Mouse (Mus musculus): Measurements from ENCODE around the gene H2al2a. TPM values are rescaled to one million over a fixed set of nuclear protein-coding genes. Genes with fewer than 3 reads are reported as not detected.

H2al2a gene
- not detected for total RNA-seq (2022)

DNA sequence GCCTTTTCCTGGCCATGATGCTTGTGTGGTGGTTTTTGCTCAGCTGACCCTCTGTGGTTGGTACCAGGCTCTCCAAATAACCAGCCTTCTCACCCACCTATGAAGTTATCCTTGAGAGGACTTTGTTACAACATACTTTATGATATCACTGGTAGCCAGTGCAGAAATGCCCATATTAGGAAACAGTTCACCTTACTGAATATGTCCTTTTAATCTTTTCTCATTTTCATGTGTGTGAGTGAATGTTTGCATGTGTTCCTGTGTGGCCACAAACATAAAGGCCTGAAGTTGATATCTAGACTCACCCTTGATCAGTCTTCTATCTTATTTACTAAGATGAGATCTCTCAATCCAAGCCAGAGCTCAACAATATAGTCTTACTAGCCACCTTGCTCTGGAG lies at the start of gene H2al2a:
Gene H2al2a, minus strand, starts transcription at position 101 of the 400 bp plus-strand sequence.
- no peak for DNase-seq (ENCODE audit: low spot score in 2 of 2)

DNA sequence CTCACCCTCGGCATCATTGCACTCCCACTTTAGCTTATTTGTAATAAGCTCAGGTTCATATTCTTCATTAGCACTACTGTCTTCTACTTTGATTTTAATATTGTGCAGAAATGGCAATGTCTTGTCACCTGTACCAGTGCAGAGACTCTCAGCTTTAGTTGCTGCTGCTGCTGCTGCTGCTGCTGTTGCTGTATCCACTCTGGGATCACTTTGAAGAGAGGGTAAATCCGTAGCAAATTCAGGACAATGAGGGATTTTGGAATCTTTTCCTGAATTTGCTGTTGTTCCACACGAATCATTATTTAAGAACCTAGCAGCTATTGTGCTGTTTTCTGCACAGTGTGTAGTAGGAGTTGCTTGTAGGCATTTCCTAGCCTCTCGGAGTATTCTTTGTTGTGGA lies 49.4 kb upstream of the H2al2a start:
- no peak for DNase-seq (ENCODE audit: low spot score in 2 of 2)

DNA sequence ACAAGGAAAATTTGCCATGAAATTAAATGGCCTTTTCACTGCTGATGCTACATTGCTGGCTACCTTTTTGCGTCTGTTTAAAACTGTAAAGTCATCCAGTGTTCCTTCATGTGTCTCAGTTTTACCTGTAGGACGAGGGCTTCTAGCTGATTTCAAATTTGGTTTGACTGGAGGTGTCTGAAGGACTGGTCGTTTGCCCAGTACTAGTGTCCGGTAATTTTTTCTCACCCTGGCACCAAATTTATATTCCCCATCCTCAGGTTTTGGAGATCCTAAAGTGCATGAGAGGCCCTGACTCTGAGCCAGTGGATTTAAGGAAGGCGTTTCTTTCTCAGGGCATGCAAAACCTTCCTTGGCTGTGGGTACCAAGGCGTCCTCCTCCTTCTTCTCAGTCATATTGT lies 49.0 kb upstream of the H2al2a start:
- no peak for DNase-seq (ENCODE audit: low spot score in 2 of 2)

DNA sequence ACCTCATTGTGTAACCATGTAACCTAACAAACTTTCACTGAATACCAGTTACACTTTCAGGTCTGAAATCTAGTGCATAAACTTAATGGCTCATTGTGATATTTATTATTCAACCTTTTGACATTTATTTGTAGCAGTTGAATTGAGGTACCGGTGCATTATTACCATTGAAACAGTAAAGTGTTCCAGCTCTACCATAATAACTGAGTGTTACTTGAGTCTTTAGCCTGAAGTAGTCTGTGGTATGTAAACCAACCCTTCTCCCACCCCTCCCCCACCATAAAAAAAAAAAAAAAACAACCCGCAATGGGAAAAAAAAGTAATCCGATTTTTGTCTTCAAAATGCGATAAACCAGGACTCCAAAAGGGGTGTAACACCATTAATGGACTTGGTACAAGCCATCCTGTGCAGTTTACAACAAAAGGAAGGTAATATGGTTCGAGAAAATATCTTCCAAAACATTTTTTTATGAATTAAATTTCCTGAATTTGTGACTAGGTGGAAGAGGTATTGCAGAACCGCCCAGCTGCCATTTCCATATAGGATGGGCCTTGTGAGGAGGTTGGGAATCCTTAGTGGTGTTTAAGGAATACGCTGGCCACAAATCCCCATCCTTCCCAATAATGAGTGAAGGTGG lies 48.5 kb upstream of the H2al2a start:
- DNase-seq (ENCODE audit: low spot score in 2 of 2) = no peak

DNA sequence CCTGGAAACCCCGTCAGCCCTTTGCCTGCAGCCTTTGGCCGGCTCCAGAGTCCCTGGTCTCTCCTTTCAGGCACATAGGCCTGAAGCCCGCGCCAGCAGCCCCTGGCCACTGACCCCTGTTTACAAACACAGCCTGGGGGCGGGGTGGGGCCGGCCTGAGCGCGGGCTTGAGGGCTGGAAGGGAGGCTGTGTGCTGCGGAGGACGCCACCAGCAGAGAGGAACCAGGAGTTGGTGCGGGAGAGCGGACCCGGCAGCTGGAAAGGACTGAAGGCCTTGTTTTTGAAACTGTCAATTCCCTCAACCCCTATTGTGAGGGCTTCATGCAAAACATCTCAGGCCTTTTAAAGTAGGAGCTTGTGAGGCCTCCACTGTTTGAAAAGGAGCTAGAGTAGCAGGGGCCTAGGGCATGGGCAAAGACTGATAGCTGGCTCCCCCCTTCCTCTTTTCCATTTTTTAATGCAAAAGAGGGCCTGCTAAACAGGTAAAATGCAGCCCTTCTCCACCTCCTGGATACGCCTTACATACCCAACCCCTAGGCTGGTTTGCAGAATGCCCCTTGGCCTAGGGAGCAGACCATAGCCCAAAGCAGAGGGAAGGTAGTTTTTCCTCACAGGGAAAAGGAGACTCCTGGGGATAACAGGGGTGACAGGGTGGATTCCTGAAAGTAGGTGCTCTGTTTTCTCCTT lies 44.6 kb upstream of the H2al2a start:
- no peak for DNase-seq (ENCODE audit: low spot score in 2 of 2)

DNA sequence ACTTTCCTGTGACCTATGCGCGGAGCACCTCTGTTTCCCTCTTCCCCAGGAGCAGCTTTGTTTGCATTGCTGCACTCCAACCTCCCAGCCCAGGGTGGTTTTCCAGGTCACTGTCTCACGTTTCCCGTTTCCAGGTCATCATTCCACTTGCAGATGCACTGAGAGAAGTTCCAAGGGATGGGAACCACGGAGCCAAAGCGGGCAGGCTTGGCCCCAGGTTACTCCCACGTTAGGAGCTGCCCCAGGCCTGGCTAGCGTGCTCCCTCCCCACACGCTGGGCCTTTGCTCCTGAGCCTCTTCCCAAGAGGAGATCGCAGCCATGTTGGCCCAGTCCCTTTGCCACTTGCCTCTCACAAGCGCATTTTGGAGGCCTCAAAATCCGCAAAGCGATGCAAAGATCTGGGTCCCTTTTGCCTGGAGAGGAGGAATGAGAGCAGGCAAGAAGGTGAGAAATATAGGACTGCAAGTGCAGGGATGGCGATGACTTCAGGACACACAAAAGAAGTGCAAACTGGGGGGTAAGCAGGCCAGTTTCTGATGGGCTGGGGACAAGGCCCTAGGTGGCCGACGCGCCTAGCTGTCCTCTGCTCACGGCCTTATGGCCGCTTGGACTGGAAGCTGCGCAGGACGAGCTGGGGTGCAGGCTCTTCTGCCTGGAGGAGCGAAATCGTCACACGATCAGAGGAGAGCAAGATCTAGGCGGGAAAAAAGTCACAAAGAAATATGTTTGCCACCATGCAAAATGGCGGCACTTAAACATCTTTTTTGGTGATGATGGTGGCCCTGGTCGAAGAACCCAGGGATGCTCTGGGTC lies 43.8 kb upstream of the H2al2a start:
- DNase-seq (ENCODE audit: low spot score in 2 of 2) = no peak

DNA sequence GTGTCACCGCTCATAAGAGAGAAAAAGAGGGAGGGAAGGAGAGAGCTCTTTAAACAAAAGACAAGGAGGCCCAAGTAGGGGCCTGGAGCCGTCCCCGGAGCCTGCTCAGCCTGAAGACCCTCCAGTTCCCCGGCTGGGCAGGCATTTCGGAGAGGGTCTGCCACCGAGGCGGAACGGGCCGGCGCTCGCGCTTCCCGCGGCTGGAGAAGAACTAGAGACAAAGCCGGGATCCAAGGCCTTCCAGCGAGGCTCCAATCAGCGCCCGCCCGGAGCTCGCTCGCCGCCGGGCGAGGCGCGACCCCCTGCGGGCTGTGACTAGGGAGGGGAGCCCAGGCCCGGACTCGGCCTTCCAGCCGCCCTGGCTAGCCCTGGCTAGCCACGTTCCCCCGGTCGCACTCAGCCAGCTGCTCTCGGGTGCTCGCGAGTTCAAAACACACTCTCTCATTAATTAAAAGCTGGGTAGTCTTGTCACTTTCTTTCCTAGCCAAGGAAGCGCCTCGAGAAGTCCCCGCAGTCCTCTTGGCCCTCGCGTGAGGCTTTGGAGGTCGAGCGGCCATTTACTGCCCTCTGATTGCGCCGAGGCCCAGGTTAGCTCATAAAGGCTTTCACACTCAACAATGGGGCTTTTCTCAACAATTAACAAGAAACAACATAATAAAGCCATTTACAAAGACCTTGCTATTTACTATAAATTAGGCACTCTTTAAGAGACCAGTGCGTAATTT lies 43.0 kb upstream of the H2al2a start:
- DNase-seq (ENCODE audit: low spot score in 2 of 2) = no peak

DNA sequence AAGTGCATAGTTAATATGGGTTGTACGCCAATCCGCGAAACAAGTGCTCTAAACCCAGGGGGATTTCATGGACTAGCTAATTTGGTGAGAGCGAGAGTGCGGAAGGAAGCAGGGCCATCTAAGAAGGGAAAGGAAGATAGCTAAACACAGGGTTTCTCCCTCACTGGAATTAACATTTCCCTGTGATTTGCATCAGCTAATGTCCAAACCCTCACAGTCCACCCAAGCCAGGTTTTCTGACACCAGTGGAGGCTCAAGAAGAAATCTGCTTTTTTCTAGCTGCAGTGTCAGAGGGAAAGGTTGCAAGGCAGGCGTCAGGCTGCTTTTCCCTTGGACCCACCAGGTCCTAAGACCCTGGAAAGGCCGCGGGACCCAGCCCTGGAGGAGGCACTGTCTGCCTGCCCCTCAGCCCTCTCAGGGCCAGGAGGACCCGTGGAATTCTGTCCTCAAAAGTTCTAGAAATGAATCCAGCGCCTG lies 42.2 kb upstream of the H2al2a start:
- no peak for DNase-seq (ENCODE audit: low spot score in 2 of 2)

DNA sequence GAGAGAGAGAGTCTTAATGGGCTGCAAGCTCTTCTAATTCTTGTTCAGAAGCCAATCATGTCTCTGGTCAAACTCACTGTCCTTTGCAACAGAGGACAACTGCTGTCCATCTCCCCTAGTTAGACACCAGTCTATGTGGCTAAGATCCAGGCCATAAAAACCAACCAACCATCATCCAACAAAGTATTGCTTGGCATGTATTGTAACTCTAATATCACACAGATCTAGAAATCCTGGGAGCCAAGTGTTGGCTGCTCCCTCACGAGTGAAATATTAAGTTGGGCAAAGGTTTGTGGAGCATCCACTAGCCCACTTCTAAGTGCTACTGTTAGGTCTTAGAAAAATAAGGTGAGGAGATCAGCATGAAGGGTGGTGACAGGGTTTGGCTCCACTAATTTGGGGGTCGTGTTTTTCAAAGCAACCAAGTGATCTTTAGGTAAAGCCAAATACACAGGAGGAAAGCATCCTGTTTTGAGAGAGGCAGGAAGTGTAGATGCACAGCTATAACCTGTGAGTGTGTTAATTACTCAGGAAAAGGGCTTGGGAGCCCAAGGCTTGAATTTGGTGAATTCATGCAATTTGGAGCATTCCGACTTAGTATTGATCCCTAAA lies 41.5 kb upstream of the H2al2a start:
- no peak for DNase-seq (ENCODE audit: low spot score in 2 of 2)

DNA sequence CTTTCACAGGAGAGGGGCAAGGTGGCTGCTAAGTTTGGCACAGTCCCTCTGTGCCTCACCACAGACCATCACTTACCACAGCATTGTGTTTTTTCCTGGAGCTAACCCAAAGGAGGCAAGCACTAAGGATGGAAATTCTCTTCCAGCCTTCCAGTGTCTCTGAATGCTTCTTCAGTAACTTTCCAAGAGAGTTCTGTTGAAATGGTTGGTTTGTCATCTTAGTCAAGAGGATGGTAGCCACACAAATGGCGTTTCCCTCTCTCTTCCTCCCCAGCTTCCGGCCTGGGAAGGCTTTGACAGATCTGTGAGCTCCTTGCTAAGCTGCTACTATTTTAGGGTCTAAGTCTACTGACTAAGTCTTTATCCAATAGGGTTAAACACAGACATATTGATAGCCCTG lies 40.7 kb upstream of the H2al2a start, which contains the start of gene A930004D18Rik:
Gene A930004D18Rik, minus strand, starts transcription at position 247 of the 400 bp plus-strand sequence.
- no peak for DNase-seq (ENCODE audit: low spot score in 2 of 2)

DNA sequence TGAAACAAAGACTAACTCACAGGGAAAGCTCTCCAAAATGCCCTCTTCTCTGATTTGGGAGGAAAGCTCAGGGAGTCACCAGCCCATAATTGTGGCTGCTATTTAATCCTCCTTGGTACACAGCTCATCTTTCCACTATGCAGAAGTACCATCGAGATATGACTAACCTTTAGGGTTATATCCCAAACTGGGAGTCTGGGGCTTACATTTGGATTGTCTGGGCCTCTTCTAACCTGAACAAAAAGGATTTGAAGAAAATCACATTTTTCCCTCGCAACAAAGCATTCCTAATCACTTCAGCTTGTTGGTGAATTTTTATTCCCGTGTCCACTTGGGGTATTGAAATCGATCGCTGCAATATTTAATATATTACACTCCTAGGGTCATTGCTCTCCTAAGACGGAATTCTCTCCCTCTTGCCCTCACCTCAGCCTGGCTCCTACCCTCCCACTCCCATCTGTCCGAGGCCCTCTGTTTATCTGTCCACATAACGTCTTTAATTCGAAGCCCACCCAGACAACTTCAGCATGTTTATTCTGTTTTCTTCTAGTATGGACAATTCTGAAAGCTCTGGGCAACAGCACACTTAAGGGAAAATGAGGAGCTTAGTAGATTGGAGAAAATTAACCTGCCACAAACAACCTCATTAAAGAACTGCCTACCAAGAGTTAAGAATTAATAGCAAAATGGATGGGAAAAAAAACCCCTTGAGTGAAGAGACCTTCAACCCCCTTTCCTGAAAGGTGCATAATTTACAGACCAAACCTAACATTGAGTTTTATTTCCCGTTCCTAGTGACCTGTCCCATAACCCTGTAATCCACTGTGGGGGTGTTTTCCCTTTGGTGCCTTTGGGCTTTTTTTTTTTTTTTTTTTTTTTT lies 37.9 kb upstream of the H2al2a start:
- no peak for DNase-seq (ENCODE audit: low spot score in 2 of 2)

DNA sequence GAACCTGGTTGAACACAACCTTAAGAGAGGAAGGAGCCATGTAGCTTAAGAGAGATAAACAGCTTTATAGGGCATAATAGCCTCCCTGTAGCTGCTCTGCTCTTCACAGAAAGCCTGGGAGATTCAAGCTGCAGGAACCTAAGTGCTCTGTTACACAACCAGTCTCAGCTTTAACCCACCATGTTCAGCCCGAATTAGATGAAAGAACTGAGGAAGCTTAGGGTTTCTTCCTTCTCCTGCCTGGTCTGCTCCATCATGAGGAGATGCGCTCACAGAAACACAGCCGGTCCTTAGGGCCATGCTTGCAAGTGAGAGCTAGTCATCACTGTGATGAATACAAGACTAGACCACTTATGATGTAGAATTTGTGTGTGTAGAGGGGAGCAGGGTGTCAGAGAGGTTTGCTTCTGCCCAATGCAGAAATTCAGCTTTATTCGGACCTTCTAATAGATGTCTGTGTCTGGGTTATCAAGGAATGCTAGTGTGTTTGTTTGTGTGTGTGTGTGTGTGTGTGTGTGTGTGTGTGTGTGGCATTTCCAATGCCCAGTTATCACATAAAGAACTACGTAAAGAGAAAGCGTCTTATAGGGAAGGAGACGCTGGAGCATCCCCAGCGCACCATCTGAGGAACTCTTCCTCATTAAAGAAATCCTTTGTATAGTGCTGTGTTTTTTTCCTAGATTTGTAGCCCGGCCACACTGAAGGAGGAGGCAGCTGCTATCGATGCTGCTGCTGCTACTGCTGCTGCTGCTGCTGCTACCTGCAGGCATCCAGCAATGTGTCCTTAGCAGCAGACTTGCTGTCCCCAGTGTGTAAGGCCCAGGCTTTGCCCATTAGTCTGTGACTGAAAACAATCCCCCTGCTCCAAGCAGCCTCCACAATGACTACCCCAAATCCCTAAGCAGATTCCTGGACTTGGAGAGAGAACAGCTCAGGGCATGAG lies 36.7 kb upstream of the H2al2a start:
- DNase-seq (ENCODE audit: low spot score in 2 of 2) = no peak

DNA sequence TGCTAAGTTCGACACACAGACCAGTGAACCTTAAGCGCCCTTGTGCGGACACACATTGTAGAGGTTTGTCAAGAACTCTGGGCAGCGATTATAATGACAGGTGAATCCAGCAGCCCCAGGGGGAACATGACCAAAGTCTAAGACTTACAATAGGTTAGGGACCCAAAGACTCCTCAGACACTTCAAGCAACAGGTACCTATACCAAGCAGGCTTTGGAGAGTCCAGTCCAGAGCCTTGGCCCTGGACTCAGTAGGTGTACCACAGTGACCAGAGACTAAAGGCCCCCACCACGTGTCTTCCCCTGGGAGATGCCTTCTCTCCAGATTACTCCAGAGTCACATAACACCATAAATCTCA lies 35.8 kb upstream of the H2al2a start:
- DNase-seq (ENCODE audit: low spot score in 2 of 2) = no peak

DNA sequence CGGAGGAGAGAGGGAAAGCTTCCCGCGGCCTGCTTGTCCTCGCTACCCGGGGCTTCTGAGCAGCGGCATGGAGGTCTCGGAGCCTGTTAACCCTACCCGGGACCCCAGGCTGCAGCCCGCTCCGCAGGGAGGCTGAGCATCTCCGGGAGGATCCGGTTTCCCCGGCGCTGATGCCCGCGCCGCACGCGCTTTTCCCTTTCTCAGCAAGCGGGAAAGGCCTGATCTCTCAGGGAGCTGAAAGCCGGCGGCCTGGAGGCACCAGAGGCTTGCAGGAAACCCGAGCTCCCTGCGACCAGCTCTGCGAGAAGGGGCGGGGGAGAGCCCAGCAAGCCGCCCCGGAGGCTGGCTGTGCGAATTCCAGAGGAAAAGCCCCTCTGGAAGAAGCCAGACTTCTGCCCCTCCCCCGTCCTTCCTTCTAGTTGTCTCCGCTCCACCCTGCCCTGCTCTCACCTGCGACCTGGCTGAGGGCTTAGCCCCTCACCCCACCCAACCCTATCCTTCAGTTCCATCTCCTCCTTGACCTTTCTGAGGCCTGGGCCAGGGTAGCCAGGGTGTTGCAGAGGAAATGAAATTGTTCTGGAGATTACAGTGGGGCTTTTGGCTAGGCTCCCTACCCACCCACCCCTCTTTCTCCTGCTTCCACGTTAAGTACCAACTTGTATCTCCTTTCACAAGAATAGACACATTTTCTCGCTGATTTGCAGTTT lies 35.2 kb upstream of the H2al2a start:
- DNase-seq (ENCODE audit: low spot score in 2 of 2) = no peak

DNA sequence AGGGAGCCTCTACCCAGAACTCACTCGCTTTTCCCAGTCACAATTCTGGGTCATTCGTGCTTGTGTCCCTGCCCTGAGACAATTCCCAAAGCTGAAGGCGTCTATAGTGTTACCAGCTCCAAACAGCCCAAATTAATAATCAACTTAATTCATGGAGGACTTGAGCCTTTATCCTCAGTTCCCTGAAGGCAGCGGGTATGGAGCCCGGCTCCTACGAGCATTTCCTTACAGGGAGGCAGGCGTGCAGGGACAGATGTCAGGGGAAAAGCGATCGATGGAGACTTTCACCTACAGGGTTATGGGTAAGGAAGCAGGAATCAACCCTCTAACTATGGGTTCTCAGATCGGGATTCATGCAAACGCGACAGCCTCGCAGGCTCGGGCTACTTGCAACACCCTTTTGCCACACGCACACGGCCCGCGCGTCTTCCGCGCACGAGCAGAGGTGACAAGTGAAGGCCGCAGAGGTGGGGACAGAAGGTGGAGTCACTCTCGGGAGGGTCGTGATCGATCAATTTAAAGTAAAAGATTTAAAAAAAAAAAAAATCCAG lies 34.6 kb upstream of the H2al2a start:
- no peak for DNase-seq (ENCODE audit: low spot score in 2 of 2)

DNA sequence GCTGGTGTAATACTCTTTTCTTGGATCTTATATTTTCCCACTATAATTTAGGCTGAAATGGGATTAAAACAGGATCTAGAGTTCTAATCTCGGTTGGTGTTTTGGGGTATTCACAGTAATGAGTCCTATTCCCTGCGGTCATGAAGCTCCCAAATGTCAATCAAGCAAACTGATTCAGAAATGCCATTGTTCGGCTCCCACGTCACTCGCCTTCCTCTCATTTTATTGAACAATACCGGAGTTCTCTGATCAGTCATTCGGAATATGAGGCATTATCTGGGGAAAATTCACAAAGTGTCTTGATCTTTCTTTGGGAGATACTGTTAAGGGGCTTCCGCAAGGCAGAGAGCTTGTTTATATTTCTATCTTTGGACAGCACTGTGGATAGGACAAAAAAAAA lies 33.8 kb upstream of the H2al2a start:
- no peak for DNase-seq (ENCODE audit: low spot score in 2 of 2)

DNA sequence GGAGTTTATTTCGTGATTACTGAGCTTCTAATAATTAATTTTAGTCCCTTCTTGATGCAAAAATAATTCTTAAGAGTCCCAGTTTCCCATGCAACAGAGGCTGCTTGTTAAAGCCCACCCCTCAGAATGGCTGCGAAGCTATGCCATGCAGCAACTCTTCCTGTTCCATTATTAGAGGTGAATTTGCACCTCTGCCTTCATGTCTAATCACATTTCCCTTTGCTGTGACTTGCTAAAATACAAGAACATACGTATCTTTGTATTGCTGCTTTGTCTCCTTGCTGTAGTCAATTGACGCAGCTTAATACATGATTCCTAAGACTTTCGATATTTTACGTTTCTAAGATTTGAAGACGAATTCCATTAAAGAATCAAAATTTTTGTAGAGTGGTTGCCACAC lies 32.9 kb upstream of the H2al2a start:
- DNase-seq (ENCODE audit: low spot score in 2 of 2) = no peak

Data from left cerebral cortex, adult 8-10 months (tissue).